In the genomic region with DNA sequence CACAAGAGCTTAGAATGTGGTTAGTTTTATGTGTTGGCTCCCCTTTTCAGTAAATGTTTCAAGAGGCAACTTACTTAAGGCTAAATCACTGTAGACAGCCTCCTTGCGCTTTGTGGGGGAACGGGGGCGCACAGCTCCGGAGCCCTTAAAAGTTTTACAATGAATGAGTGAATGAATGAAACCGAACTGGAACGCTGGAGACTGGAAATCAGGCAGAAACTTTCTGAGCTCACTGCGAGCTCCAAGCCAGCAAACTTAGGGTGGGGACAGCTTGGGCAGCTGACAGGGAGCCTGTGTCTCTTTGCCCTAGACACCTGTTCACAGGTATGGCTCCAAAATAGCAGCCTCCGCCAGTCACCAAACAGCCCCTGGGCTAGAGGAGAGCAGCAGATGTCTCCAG, we compare ENCODE assay signal across 10 mouse cellular contexts. TPM values are rescaled to one million over a fixed set of nuclear protein-coding genes. Genes with fewer than 3 reads are reported as not detected.
DNase-seq lines count a peak whose midpoint lies in the region; ATAC-seq lines count a peak whose summit lies in the region.
"Had no signal": no experiment of that assay in that cellular context is flagged by ENCODE, and none has a peak within 500 bp of the region (broad histone marks: within the 10 kb centered on the region; RNA-seq: fewer than 3 reads in every experiment).

No protein-coding gene starts in this region.

- H3K36me3 ChIP-seq in kidney, embryonic 15.5 days: no peaks in the 10 kb centered on the region
- no peaks in the 10 kb centered on the region for H3K36me3 ChIP-seq in forebrain, embryonic 12.5 days (replicated peaks)
- H3K36me3 ChIP-seq in limb, embryonic 10.5 days: no peaks in the 10 kb centered on the region
- H3K36me3 ChIP-seq in neural tube, embryonic 14.5 days (ENCODE audit: control insufficient read depth, insufficient read depth, low read length): no peaks in the 10 kb centered on the region

- 0 out of 2 replicates have a peak, but pooled peaks cover 5% of the 10 kb centered on the region for H3K4me1 ChIP-seq in kidney, embryonic 15.5 days
- H3K4me1 ChIP-seq in forebrain, embryonic 12.5 days: no peaks in the 10 kb centered on the region
- H3K4me1 ChIP-seq in limb, embryonic 10.5 days: 0 out of 2 replicates have a peak, but pooled peaks cover 2% of the 10 kb centered on the region
- no peaks in the 10 kb centered on the region for H3K4me1 ChIP-seq in neural tube, embryonic 14.5 days (ENCODE audit: control insufficient read depth, insufficient read depth, low read length)

- no peak for DNase-seq in kidney, adult 11 months
- DNase-seq in limb, embryonic 10.5 days (ENCODE audit: low spot score): peak; percentile 32
- DNase-seq in layer of hippocampus, postnatal 25 days (ENCODE audit: extremely low spot score in 1 of 2, low spot score in 1 of 2): no peak
- DNase-seq in adrenal gland, postnatal 36 days: no peak
- no peak for DNase-seq in spleen, adult 18-20 months
- DNase-seq: cerebellum, adult 11 months had no signal

- peak overlapping the region; percentile 49 for H3K4me3 ChIP-seq in kidney, embryonic 15.5 days (replicated peaks)
- H3K4me3 ChIP-seq in forebrain, embryonic 12.5 days (replicated peaks): peak overlapping the region; percentile 46
- peak overlapping the region; percentile 55 for H3K4me3 ChIP-seq in limb, embryonic 10.5 days
- no peak overlapping the region for H3K4me3 ChIP-seq in neural tube, embryonic 14.5 days (ENCODE audit: low read depth, low read length)

- no peak for ATAC-seq in kidney, embryonic 15.5 days (replicated peaks; ENCODE audit: low FRiP score)
- no peak for ATAC-seq in forebrain, embryonic 12.5 days (ENCODE audit: low FRiP score)
- ATAC-seq in neural tube, embryonic 14.5 days (ENCODE audit: low read depth): no peak

- no peak overlapping the region for H3K9ac ChIP-seq in kidney, embryonic 15.5 days
- no peak overlapping the region for H3K9ac ChIP-seq in forebrain, embryonic 12.5 days
- no peak overlapping the region for H3K9ac ChIP-seq in neural tube, embryonic 14.5 days (replicated peaks; ENCODE audit: low read depth, low read length)

- H3K27ac ChIP-seq in kidney, embryonic 15.5 days: no peak overlapping the region
- H3K27ac ChIP-seq in forebrain, embryonic 12.5 days: no peak overlapping the region
- peak overlapping the region; percentile 80; the same call in 1 of the 2 replicates for H3K27ac ChIP-seq in limb, embryonic 10.5 days
- no peak overlapping the region for H3K27ac ChIP-seq in neural tube, embryonic 14.5 days (ENCODE audit: low read depth, low read length)

- H3K9me3 ChIP-seq in kidney, embryonic 15.5 days (replicated peaks): no peaks in the 10 kb centered on the region
- H3K9me3 ChIP-seq in forebrain, embryonic 12.5 days: no peaks in the 10 kb centered on the region
- no peaks in the 10 kb centered on the region for H3K9me3 ChIP-seq in limb, embryonic 10.5 days (replicated peaks)
- no peaks in the 10 kb centered on the region for H3K9me3 ChIP-seq in neural tube, embryonic 14.5 days (ENCODE audit: control insufficient read depth, low read length)

- H3K4me2 ChIP-seq in kidney, embryonic 15.5 days: peak overlapping the region; percentile 69
- peak overlapping the region; percentile 70 for H3K4me2 ChIP-seq in forebrain, embryonic 12.5 days
- peak overlapping the region; percentile 61; the same call in 1 of the 2 replicates for H3K4me2 ChIP-seq in neural tube, embryonic 14.5 days (ENCODE audit: low read depth, low read length)

- H3K27me3 ChIP-seq in kidney, embryonic 15.5 days: peaks cover 32% of the 10 kb centered on the region
- peaks cover 42% of the 10 kb centered on the region for H3K27me3 ChIP-seq in forebrain, embryonic 12.5 days
- peaks cover 68% of the 10 kb centered on the region for H3K27me3 ChIP-seq in limb, embryonic 10.5 days (ENCODE audit: low read depth, poor library complexity, severe bottlenecking)
- H3K27me3 ChIP-seq in neural tube, embryonic 14.5 days (ENCODE audit: control insufficient read depth, insufficient read depth, low read length): peaks cover 9% of the 10 kb centered on the region

- WGBS in kidney, embryonic 15.5 days: 25% methylated on average over 8 of the region's 8 CpGs
- 22% methylated on average over 8 of the region's 8 CpGs for WGBS in forebrain, embryonic 12.5 days
- 18% methylated on average over 8 of the region's 8 CpGs for WGBS in limb, embryonic 10.5 days
- WGBS in neural tube, embryonic 14.5 days: 17% methylated on average over 8 of the region's 8 CpGs

RNA-seq across cellular contexts. Expression of gene Nrk, which starts 0.9 kb away (rescaled TPM):
- 17.9 and 18.4 TPM in 2 replicates for polyA plus RNA-seq in kidney, embryonic 15.5 days (2015; fragmentation: Nextera tagmentation; extraction: Ambion mirVana)
- polyA plus RNA-seq in forebrain, embryonic 12.5 days (2016; fragmentation: Nextera tagmentation; extraction: Ambion mirVana): 2.4 and 3.3 TPM in 2 replicates
- polyA plus RNA-seq in limb, embryonic 10.5 days (2016; fragmentation: Nextera tagmentation; extraction: Ambion mirVana): 9.3 and 16.1 TPM in 2 replicates
- polyA plus RNA-seq in neural tube, embryonic 14.5 days (2014; fragmentation: Nextera tagmentation; extraction: Ambion mirVana): 0.51 and 1.2 TPM in 2 replicates
- total RNA-seq in layer of hippocampus, postnatal 25 days (2021): under 1 TPM; 0.10 to 0.16 TPM
- under 1 TPM; 0.33 to 0.83 TPM for total RNA-seq in adrenal gland, postnatal 36 days (2021)
- polyA plus RNA-seq: large intestine, adult 2 months had no signal
